Comparison of ENCODE assay signal across 8 mouse cellular contexts in genomic region chr4:138217441-138217840, GRCm38 (mm10). TPM values are rescaled to one million over a fixed set of nuclear protein-coding genes. Genes with fewer than 3 reads are reported as not detected.
A peak's percentile ranks its signal among the peaks of the same experiment; 100 is the strongest.
DNase-seq lines count a peak whose midpoint lies in the region; ATAC-seq and TF ChIP-seq lines count a peak whose summit lies in the region.

No protein-coding gene starts in this region.

- TF ChIP-seq EP300 in MEL (IDR thresholded peaks at IDR 0.05; ENCODE audit: low read depth in 1 of 2, low read length in 2 of 2): no peak

- H3K79me2 ChIP-seq in MEL (ENCODE audit: control insufficient read depth, insufficient read depth, low read length, poor library complexity): peaks cover 35% of the 10 kb centered on the region

- no peaks in the 10 kb centered on the region for H3K9me3 ChIP-seq in MEL (replicated peaks; ENCODE audit: insufficient read depth, low read length)
- H3K9me3 ChIP-seq in intestine, embryonic 15.5 days: no peaks in the 10 kb centered on the region
- no peaks in the 10 kb centered on the region for H3K9me3 ChIP-seq in midbrain, embryonic 12.5 days

- H3K4me3 ChIP-seq in left cerebral cortex, adult 2 months: peak overlapping the region; percentile 98
- H3K4me3 ChIP-seq in MEL (ENCODE audit: control insufficient read depth in 1 of 2, insufficient read depth in 1 of 2, low read depth in 2 of 2, low read length in 2 of 2): peak overlapping the region; percentile 88 to 96
- H3K4me3 ChIP-seq in embryonic fibroblast, embryonic 13.5 days (ENCODE audit: insufficient read depth, low read length): peak overlapping the region; percentile 95
- peak overlapping the region; percentile 95 for H3K4me3 ChIP-seq in intestine, embryonic 15.5 days (replicated peaks)
- H3K4me3 ChIP-seq in midbrain, embryonic 12.5 days: peak overlapping the region; percentile 93

- peak; percentile 21; the same call in 1 of the 2 replicates for ATAC-seq in intestine, embryonic 15.5 days
- peak; percentile 8; the same call in 1 of the 2 replicates for ATAC-seq in midbrain, embryonic 12.5 days (ENCODE audit: low FRiP score, low read depth)
- no peak for ATAC-seq in erythroid progenitor cell, adult 5-6 weeks (replicated peaks; ENCODE audit: low FRiP score, poor library complexity, severe bottlenecking)

- H3K4me2 ChIP-seq in intestine, embryonic 15.5 days (replicated peaks): peak overlapping the region; percentile 79
- H3K4me2 ChIP-seq in midbrain, embryonic 12.5 days (replicated peaks): peak overlapping the region; percentile 71

- peaks cover 15 to 17% of the 10 kb centered on the region in 2 experiments for H3K36me3 ChIP-seq in MEL (ENCODE audit: control insufficient read depth in 1 of 2, insufficient read depth in 2 of 2, low read length in 2 of 2)
- H3K36me3 ChIP-seq in intestine, embryonic 15.5 days: no peaks in the 10 kb centered on the region; the same call in 1 of the 2 replicates
- H3K36me3 ChIP-seq in midbrain, embryonic 12.5 days: peaks cover 12% of the 10 kb centered on the region

- under 1% methylated on average over 36 of the region's 36 CpGs for WGBS in intestine, embryonic 15.5 days
- under 1% methylated on average over 35 of the region's 36 CpGs for WGBS in midbrain, embryonic 12.5 days

- peak in 1 of 2 experiments; percentile 48 for DNase-seq in left cerebral cortex, adult 2 months (ENCODE audit: extremely low spot score in 1 of 2, low spot score in 2 of 2)
- no peak for DNase-seq in left cerebral cortex, adult 11 months (ENCODE audit: low spot score)
- peak; percentile 62 for DNase-seq in MEL (ENCODE audit: low read depth, low spot score)
- DNase-seq in embryo, embryonic 9.5 days (ENCODE audit: extremely low spot score): no peak

- peaks cover 7 to 14% of the 10 kb centered on the region in 2 experiments for H3K4me1 ChIP-seq in MEL (ENCODE audit: control insufficient read depth in 1 of 2, insufficient read depth in 2 of 2, low read length in 2 of 2)
- H3K4me1 ChIP-seq in embryonic fibroblast, embryonic 13.5 days (ENCODE audit: control insufficient read depth, insufficient read depth, low read length): peaks cover 5% of the 10 kb centered on the region; the same call in 1 of the 2 replicates
- H3K4me1 ChIP-seq in intestine, embryonic 15.5 days (replicated peaks): peaks cover 24% of the 10 kb centered on the region
- peaks cover 34% of the 10 kb centered on the region for H3K4me1 ChIP-seq in midbrain, embryonic 12.5 days

- no peak for TF ChIP-seq RAD21 in MEL (IDR thresholded peaks at IDR 0.05; ENCODE audit: low read depth, low read length)

- H3K9ac ChIP-seq in MEL (ENCODE audit: control insufficient read depth, low read depth, low read length, poor library complexity, severe bottlenecking): peak overlapping the region; percentile 97
- peak overlapping the region; percentile 96 for H3K9ac ChIP-seq in intestine, embryonic 15.5 days
- peak overlapping the region; percentile 98 for H3K9ac ChIP-seq in midbrain, embryonic 12.5 days (replicated peaks)

- peak overlapping the region; percentile 95 for H3K27ac ChIP-seq in left cerebral cortex, adult 2 months
- peak overlapping the region; percentile 74 for H3K27ac ChIP-seq in MEL (ENCODE audit: control insufficient read depth, low read depth, low read length)
- peak overlapping the region; percentile 74 for H3K27ac ChIP-seq in embryonic fibroblast, embryonic 13.5 days (ENCODE audit: insufficient read depth, low read length)
- H3K27ac ChIP-seq in intestine, embryonic 15.5 days: peak overlapping the region; percentile 82
- H3K27ac ChIP-seq in midbrain, embryonic 12.5 days (replicated peaks): peak overlapping the region; percentile 100

- TF ChIP-seq CTCF in left cerebral cortex, adult 2 months (IDR thresholded peaks at IDR 0.05): no peak
- TF ChIP-seq CTCF in MEL (IDR thresholded peaks at IDR 0.05 in 2 of 3, conservative IDR thresholded peaks at IDR 0.05 in 1 of 3; ENCODE audit: control insufficient read depth in 1 of 3, insufficient read depth in 1 of 3, low read depth in 2 of 3, low read length in 3 of 3, poor library complexity in 1 of 3, severe bottlenecking in 1 of 3): no peak
- no peak for TF ChIP-seq CTCF in embryonic fibroblast, embryonic 13.5 days (IDR thresholded peaks at IDR 0.05; ENCODE audit: borderline replicate concordance, insufficient read depth, low read length)

- peak in 1 of 2 experiments; percentile 3; a peak in 1 of 4 replicates for TF ChIP-seq POLR2A in MEL (IDR thresholded peaks at IDR 0.05; ENCODE audit: control insufficient read depth in 1 of 2, insufficient read depth in 1 of 2, low read depth in 1 of 2, low read length in 2 of 2, poor library complexity in 1 of 2)
- no peak for TF ChIP-seq POLR2A in embryonic fibroblast, embryonic 13.5 days (IDR thresholded peaks at IDR 0.05; ENCODE audit: low read depth, low read length)

- intact Hi-C loops in left cerebral cortex, adult 2 months (cut with DNase I): no loop called here

- H3K27me3 ChIP-seq in MEL (ENCODE audit: control insufficient read depth in 1 of 2, insufficient read depth in 2 of 2, low read length in 2 of 2): no peaks in the 10 kb centered on the region
- H3K27me3 ChIP-seq in intestine, embryonic 15.5 days (replicated peaks): no peaks in the 10 kb centered on the region
- H3K27me3 ChIP-seq in midbrain, embryonic 12.5 days: no peaks in the 10 kb centered on the region

TF ChIP-seq in MEL, 35 proteins besides CTCF, POLR2A, EP300 and RAD21:
- no peak for TF ChIP-seq ETS1 (IDR thresholded peaks at IDR 0.05; ENCODE audit: low read depth, low read length)
- peak; percentile 67; the same call in 1 of the 2 replicates for TF ChIP-seq UBTF (IDR thresholded peaks at IDR 0.05; ENCODE audit: borderline replicate concordance, insufficient read depth, low read depth, low read length)
- TF ChIP-seq MXI1 (IDR thresholded peaks at IDR 0.05; ENCODE audit: low read depth, low read length): peak; percentile 42; the same call in 1 of the 2 replicates
- peak; percentile 76; the same call in 1 of the 2 replicates for TF ChIP-seq CHD1 (IDR thresholded peaks at IDR 0.05; ENCODE audit: low read depth, low read length)

RNA-seq across cellular contexts. Expression of gene Hp1bp3, which starts 1.3 kb away (rescaled TPM):
- 100 to 1,000 TPM; 178 to 183 TPM for total RNA-seq in left cerebral cortex, adult 2 months (2021)
- total RNA-seq in MEL (2012; rRNA removed): 39.1 and 45.1 TPM in 2 replicates
- polyA plus RNA-seq in MEL (2012; ENCODE audit: insufficient read depth in 1 of 2, insufficient read length in 2 of 2, low read depth in 1 of 2, low replicate concordance in 2 of 2, missing spikeins in 1 of 2): 10 to 100 TPM in 1 of 2 experiments, not detected in 1; 74.0 TPM
- polyA plus RNA-seq in embryonic fibroblast, embryonic 13.5 days (2011; ENCODE audit: insufficient read length, low read depth, missing spikeins): 110 and 153 TPM in 2 replicates
- 110 and 129 TPM in 2 replicates for polyA plus RNA-seq in intestine, embryonic 15.5 days (2015; fragmentation: Nextera tagmentation; extraction: Ambion mirVana)
- 217 and 228 TPM in 2 replicates for polyA plus RNA-seq in midbrain, embryonic 12.5 days (2016; fragmentation: Nextera tagmentation; extraction: Ambion mirVana)
- 196 and 200 TPM in 2 replicates for total RNA-seq in erythroid progenitor cell, adult 5-6 weeks (2015; ENCODE audit: low replicate concordance)
- 276 and 356 TPM in 2 replicates for total RNA-seq in erythroid progenitor cell, adult 5-6 weeks (2017; ENCODE audit: low replicate concordance)

RNA-seq across cellular contexts. Expression of gene Sh2d5, which starts 32.8 kb away (rescaled TPM):
- 10 to 100 TPM; 68.9 to 75.7 TPM for total RNA-seq in left cerebral cortex, adult 2 months (2021)
- total RNA-seq in MEL (2012; rRNA removed): 1.3 and 2.0 TPM in 2 replicates
- polyA plus RNA-seq in MEL (2012; ENCODE audit: insufficient read depth in 1 of 2, insufficient read length in 2 of 2, low read depth in 1 of 2, low replicate concordance in 2 of 2, missing spikeins in 1 of 2): 1 to 10 TPM in 1 of 2 experiments, not detected in 1; 2.8 TPM
- polyA plus RNA-seq in embryonic fibroblast, embryonic 13.5 days (2011; ENCODE audit: insufficient read length, low read depth, missing spikeins): 0.42 and 0.68 TPM in 2 replicates
- 0.62 and 0.69 TPM in 2 replicates for polyA plus RNA-seq in intestine, embryonic 15.5 days (2015; fragmentation: Nextera tagmentation; extraction: Ambion mirVana)
- polyA plus RNA-seq in midbrain, embryonic 12.5 days (2016; fragmentation: Nextera tagmentation; extraction: Ambion mirVana): 3.2 and 3.3 TPM in 2 replicates
- total RNA-seq in erythroid progenitor cell, adult 5-6 weeks (2015; ENCODE audit: low replicate concordance): 1.8 and 3.8 TPM in 2 replicates
- total RNA-seq in erythroid progenitor cell, adult 5-6 weeks (2017; ENCODE audit: low replicate concordance): 3.5 and 3.8 TPM in 2 replicates

RNA-seq across cellular contexts. Expression of gene Kif17, which starts 32.8 kb away (rescaled TPM):
- 10 to 100 TPM; 29.4 to 31.0 TPM for total RNA-seq in left cerebral cortex, adult 2 months (2021)
- 0.23 and 0.54 TPM in 2 replicates for total RNA-seq in MEL (2012; rRNA removed)
- 1 to 10 TPM in 1 of 2 experiments, not detected in 1; 2.5 TPM for polyA plus RNA-seq in MEL (2012; ENCODE audit: insufficient read depth in 1 of 2, insufficient read length in 2 of 2, low read depth in 1 of 2, low replicate concordance in 2 of 2, missing spikeins in 1 of 2)
- polyA plus RNA-seq in embryonic fibroblast, embryonic 13.5 days (2011; ENCODE audit: insufficient read length, low read depth, missing spikeins): 0.51 TPM in 1 of 2 replicates, not detected in the other
- polyA plus RNA-seq in intestine, embryonic 15.5 days (2015; fragmentation: Nextera tagmentation; extraction: Ambion mirVana): 0.83 and 0.95 TPM in 2 replicates
- 0.63 and 1.2 TPM in 2 replicates for polyA plus RNA-seq in midbrain, embryonic 12.5 days (2016; fragmentation: Nextera tagmentation; extraction: Ambion mirVana)
- 0.72 and 2.5 TPM in 2 replicates for total RNA-seq in erythroid progenitor cell, adult 5-6 weeks (2015; ENCODE audit: low replicate concordance)
- total RNA-seq in erythroid progenitor cell, adult 5-6 weeks (2017; ENCODE audit: low replicate concordance): 1.3 TPM in 1 of 2 replicates, not detected in the other
